Mouse (Mus musculus): Measurements from ENCODE around the gene Lpar3. TPM values are rescaled to one million over a fixed set of nuclear protein-coding genes. Genes with fewer than 3 reads are reported as not detected.

Lpar3 gene
- polyA plus RNA-seq, 1 experiment = not detected

DNA sequence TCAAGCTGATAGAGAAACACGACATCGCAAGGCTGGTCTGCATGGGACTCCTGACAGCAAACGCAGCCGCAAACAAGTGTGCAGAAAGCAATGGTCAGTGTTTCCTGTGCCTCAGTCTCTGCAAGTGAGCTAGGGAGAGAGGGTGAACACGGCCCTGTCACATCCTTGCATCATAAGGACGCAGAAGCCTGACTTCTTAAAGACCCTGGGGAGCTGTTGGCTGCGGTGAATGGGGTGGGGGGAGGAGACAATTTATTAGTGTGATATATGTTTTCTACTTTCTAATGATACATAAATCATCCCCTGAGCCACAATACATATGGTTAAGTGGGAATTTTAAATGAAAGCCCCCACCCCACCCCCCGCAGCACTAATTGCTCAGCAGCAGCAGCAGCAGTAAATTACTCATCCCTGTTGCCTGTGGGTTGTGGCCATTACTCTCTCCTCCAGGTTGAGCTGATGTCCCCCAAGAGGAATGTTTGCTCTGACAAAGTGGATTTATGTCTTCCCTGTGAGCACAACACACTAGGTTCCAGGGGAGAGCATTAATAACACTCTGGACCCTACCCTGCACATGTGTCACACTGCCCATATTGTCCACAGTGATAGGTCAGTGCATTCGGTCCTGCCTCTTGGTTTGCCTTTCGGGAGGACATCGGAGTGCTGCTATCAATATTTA, 21.8 kb upstream of the Lpar3 start:
- no peak for TF ChIP-seq GATA1 (IDR thresholded peaks at IDR 0.05; ENCODE audit: low read length)

DNA sequence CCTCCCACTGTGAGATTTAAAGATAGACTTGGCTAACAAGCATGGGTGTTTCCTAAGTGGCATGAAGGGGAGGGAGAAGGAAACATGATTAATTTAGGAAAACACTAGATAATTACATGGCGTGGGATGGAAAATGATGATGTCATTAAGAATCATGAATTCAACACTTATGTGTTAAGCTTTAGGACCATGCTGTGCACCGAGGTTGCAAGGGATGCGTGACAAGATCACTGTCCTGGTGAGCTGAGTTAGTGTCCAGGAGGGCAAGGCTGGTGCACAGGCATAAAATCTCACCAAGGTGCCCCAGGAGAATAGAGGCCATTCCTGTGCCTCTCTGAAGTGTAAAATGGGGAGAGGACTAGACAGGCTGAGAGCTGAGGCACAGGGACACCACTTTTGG, 21.3 kb upstream of the Lpar3 start:
- no peak for TF ChIP-seq GATA1 (IDR thresholded peaks at IDR 0.05; ENCODE audit: low read length)

DNA sequence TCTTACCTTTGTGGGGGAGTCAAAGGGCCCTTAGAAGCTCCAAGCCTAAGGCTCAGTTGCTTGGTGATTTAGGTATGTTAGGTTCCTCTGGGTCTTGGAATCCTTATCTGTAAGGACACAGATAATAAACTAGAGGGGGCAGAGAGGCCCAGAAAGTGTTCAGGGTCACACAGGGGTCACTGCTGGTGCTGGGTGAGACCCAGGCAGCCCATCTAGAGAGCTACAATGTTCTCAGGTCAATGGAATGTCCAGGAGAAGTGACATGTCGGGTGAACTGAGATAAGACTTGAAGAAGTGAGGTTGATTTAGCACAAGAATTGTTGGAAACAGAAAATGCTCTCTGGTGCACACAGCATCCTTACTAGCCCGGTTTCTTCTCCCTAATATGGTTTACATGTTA, 16.4 kb upstream of the Lpar3 start:
- TF ChIP-seq GATA1 (IDR thresholded peaks at IDR 0.05; ENCODE audit: low read length) = no peak

DNA sequence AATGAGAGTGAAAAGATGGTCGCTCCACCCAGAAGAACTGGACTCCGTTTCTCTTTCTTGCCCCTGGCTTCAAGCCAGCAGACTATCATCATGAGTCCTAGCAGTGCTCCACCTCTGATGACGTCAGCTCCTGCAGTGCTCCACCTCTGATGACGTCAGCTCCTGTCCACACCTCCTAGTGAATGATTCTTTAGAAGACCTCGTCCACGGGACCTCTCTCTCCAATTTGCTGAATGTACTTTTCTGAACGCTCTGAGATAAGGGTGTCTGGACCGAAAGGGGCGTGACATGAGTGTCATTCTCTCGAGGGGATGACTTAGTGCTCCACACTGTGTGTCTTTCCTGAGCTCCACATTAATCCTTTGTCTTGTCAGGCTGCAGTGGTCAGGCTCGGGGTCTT, 15.5 kb upstream of the Lpar3 start:
- TF ChIP-seq GATA1 (IDR thresholded peaks at IDR 0.05; ENCODE audit: low read length) = no peak

DNA sequence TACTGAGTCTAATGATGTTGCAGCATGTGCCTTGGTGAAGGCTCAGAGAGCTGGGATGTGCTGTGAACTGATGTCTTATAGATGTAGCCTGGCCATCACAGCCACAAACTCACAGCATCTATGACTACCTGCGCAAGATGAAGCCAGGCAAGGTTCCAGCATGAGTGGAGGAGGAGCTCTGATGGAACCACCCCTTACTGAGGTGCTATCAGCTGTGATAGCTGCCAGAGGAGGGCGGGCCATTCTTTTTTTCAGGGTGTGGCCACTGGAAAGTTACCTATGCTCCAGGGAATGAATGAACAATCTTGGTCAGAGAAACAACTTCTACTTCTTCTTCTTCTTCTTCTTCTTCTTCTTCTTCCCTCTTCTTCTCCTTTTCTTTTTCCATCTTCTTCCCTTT, 14.1 kb upstream of the Lpar3 start:
- no peak for TF ChIP-seq GATA1 (IDR thresholded peaks at IDR 0.05; ENCODE audit: low read length)

DNA sequence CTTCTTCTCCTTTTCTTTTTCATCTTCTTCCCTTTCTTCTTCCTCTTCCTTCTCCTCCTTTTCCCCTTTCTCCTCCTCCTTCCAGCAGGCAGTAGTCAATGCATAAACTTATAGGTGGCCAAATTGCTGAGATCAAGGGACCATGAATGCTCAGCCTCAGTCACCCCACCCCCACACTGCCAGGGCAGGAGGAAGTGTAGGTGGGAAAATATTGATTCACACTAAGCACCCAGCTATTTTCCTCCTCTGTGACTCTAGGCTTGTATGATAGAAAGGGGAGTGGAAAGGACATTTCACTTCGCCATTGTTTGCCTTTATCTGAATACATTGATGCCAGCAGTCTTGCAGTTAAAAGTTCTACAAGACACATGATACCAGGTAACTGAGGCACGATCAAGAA, 13.3 kb upstream of the Lpar3 start:
- TF ChIP-seq GATA1 (IDR thresholded peaks at IDR 0.05; ENCODE audit: low read length) = no peak

DNA sequence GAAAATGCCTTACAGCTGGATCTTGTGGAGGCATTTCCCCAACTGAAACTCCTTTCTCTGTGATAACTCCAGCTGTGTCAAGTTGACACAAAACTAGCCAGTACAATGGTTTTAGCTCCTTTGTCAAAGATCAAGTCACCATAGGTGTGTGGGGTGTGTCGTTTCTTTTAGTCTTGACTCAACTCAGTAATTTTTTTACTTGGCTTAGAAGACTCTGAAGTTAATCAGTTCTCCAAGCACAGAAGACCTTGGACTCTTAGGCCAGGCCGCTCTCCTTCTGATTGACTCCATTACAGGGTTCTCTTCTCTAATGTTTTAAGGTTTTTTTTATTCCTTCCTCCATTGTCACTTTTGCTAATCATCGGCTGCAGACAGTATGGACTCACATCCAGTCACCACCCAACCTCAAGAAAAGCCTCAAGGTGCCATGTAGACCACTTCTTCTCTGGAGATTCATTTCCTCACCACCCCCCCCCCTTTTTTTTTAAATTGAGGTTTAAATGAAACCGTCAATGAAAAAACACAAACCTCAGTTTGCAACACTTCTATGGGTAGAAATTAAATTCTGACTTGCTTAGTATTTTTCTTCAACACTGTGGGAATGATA, 9.5 kb upstream of the Lpar3 start:
- TF ChIP-seq GATA1 (IDR thresholded peaks at IDR 0.05; ENCODE audit: low read length) = no peak

DNA sequence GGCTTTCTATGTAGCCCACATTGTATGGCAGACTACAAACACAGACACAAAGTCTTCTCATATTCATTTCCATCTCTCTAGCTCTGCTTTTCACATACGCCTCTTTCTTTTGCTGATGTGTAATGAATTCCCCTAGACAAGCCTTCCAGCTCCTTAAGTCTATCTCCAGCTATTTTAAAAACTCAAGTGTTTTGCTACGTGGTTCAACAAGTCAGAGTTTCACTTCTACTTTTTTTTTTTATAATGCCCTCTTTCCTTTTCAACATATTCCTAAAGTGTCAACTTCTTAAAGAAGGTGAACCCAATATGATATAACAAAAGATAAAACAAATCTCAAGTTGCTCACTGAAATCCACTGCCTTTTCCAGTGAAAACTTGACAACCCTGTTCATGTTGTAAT, 8.8 kb upstream of the Lpar3 start:
- no peak for TF ChIP-seq GATA1 (IDR thresholded peaks at IDR 0.05; ENCODE audit: low read length)

DNA sequence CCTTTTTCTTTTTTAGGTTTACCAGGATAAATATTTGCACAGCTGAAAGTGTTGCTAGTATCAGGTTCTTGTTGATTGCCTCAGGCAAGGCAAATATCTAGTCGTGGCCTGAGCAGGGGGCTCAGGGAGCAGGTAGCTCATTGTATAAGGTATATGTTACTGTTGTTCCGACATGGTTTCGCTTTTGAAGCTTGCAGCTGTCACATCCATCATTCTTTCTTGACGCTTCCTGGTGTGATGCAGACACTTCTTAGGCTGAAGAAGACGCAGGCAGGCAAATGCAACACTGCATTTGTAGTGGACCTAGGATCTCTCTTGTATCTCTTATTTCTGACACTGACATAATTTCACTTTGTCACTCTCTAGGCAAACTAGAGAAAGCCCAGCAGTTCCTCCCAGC, 7.4 kb upstream of the Lpar3 start:
- no peak for TF ChIP-seq GATA1 (IDR thresholded peaks at IDR 0.05; ENCODE audit: low read length)

DNA sequence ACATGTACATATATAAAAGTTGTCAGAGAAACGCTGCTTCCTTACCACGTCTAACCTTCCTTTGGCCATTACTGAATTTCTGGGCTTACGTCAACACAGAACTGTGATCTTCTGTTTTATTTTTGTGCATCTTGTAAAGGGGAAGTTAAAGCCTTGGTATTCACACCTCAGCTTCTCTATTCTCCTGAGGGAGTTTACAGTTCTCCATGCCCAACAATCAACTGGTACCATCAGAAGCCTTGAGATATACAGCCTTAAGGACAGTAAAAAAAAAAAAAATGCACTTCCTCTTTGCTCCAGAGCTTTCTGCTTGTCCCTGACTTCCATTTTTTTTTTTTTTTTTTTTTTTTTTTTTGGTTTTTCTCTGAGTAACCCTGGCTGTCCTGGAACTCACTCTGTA, 4.2 kb upstream of the Lpar3 start:
- no peak for TF ChIP-seq GATA1 (IDR thresholded peaks at IDR 0.05; ENCODE audit: low read length)

DNA sequence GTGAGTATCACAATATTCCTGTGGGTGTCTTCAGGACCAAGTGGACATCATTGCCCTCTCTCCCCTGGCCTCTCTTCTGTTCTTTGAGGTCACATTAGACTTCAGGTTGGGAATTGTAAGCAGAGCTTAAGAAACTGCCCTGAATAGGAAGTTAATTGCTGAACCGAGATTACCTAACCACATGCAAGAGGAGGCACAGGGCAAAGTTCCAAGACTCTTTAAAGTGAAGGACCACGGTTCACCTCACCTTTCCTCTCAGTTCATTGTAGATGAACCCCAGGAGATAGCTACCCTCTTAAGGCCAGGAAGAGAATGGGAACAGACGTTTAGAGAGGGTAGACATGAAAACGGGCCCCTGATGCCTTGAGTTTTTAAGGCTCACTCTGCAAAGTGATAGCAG, 3.5 kb downstream of the Lpar3 start:
- no peak for TF ChIP-seq GATA1 (IDR thresholded peaks at IDR 0.05; ENCODE audit: low read length)

DNA sequence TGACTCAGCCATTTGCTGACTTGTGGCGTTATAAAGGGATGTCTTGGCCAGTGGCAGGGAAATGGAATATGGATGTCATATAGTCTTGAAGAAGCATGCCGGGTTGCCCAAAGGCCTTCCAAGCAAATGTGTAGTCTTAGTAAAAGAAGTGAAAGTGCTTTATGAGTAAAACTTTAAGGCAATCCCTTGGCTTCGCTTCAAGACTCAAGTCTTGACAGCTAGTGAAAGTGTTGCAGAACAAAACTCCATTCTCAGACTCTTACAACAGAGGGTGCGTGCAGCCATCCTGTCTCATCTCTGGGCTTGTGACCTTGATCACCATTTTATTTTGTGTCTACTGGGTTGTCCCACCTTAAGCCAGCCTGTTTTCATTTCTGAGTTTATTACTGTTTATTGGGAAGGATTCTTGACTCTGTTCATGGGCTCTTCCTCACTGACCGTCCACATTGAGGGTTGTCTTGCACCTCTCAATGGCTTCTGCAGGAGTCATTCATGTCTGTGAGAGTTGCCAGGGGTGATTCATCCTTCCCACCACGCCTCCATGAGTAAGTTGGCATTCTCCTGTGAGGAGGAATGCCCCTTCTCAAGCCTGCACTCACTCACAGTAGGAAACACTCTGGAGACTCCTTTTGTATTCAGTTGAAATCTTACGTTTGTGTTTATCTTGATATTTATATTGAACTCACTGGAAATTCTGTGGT, 4.4 kb downstream of the Lpar3 start:
- no peak for TF ChIP-seq GATA1 (IDR thresholded peaks at IDR 0.05; ENCODE audit: low read length)

DNA sequence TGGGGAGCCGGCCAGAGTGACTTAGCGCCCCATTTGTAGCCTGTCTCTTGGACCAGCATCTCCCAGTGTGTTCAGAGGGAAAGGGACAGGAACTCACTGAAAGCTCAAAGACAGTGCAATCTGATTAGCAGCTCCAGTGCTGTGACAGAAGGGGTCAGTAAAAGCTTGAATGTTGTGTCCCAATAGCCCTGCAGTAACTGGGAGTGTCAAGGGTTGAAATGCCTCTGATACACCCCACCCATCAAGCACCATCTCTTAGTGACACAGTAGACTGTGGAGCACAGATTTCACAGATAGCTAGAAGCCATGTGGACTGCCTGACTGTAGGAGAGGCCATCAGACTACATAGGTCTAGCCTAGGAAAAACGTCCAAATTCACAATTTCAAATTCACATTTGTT, 6.7 kb downstream of the Lpar3 start:
- no peak for TF ChIP-seq GATA1 (IDR thresholded peaks at IDR 0.05; ENCODE audit: low read length)

DNA sequence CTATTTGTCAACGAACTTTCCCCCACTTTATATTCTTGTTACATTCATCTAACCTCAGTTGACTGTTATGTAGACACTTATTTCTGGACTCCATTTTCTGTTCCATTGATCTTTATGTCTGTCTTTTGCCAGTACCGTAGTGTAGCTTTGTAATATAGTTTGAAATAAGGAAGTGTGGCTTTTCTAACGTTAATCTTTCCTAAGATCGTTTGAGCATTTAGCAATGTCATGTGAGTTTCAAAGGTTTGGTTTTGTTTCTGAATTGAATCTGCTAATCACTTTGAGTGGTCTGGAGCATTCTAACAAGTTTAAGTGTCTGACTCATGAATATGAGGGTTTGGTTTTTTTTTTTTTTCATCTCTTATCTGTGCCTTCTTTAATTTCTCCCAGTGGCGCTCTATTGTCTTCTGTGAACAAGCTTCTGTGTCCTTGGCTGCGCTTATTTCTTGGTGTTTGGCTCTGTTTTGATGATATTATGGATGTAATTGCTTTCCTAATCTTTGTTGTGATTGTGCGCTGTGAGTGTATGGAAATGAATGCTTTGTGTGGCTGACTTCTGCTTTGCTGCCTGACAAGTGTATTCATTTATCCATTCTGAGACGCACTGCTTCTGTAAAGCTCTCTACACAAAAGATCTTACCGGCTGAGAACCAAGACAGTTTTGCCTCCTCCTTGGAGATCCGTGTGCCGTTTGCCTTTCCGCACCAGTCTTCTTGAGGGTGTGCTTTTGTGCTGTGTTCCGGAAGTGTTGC, 8.0 kb downstream of the Lpar3 start:
- TF ChIP-seq GATA1 (IDR thresholded peaks at IDR 0.05; ENCODE audit: low read length) = no peak

DNA sequence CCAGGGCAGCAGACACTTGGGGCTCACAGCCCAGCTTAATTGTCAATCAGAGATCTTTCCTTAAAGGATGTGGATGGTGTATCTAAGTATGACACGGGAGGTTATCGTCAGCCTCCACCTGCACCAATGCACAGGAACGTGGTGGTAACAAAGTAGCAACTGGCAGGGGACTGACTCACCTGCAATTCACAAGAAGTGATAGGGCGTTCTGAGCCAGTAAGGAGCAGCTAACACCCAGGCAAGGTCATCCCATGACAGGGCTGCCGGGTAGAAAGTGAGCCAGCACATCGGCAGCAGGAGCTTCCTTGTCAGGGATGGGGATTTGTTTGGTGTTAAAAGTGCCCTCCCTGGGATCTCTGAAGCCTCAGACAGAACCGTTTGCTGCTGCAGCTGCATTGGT, 11.9 kb downstream of the Lpar3 start:
- TF ChIP-seq GATA1 (IDR thresholded peaks at IDR 0.05; ENCODE audit: low read length) = no peak

DNA sequence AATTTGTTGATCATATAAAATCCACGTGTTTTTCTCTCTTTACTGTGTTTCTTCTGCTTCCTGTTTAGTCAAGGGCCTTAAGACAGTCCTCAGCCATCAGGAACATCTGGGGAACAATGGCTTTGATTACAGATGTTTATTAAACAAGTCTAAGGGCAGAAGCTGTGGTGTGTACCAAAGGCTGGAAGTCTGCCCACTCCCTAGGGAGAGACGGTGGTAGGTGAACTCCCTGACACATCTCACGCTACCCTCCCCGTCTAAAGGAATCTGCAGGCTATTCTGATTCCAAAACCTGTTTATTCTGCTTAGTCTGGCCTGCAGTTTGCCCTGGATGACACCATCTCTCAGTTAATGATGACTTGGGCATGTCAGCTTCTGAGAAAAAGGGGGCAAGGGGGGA, 13.0 kb downstream of the Lpar3 start:
- no peak for TF ChIP-seq GATA1 (IDR thresholded peaks at IDR 0.05; ENCODE audit: low read length)

All from G1E-ER4 (cell line).